Mouse (Mus musculus): ENCODE data around the gene Fam213b.

The Fam213b gene

DNA sequence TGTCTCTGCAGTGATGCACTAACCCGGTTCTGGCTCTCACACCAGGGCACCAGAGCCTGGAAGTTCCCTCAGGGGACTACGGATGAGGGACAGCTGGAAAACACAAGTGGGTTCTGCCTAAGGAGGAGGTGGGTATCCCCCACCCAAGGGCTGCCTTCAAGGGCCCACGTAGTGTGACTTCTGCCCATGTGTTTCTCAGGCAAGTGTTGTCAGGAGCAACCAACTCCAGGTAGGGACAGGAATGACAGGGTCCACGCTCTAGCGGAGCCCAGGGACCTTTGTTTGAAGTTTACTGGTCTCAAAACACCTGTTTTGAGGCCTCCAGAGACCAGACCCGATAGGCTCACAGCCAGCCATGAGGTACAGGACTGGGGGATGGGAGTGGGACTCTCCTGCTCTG is 25.7 kb downstream of the Fam213b start:
- no peak for DNase-seq

DNA sequence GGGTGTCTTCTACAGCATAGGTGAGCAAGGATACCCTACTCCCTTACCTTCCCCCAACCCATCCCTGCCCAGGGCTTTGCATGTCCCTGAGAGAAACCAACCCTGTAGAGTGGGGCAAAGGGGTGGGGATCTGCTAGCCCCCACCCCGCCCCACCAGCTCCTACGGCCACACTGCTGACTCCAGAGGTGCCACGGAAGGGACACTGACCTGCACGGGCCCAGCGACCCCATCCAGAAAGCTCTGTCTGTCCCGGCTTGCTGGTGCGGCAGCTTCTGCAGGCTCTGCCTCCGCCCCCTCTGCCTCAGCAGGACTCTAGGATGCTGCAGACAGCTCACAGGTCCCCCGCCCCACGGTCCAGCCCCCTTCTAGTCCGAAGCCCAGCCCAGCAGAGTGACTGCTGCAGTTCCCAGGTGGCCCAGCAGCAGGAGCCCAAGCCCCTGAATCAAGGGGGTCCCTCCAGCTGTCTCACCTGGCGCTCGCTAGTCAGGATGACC is 27.1 kb downstream of the Fam213b start:
- DNase-seq = no peak

DNA sequence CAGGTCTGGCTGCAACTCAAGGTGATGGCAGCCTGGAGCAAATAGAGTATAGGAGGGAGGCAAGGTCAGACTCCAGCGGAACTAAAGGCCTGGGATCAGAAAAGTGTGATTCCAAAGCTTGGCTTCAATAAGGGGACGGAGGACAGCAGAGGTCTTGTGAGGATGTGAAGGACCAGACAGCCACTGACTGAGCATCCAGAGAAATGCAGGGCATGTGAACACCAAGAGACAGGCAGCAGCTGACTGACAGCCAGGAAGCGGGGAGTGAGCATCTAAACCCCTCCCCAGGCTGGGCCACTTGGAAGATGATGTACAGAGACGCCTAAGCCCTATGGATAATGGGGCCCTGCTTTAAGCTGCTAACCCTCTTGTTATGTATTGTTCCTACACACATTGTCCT is 28.2 kb downstream of the Fam213b start:
- no peak for DNase-seq

DNA sequence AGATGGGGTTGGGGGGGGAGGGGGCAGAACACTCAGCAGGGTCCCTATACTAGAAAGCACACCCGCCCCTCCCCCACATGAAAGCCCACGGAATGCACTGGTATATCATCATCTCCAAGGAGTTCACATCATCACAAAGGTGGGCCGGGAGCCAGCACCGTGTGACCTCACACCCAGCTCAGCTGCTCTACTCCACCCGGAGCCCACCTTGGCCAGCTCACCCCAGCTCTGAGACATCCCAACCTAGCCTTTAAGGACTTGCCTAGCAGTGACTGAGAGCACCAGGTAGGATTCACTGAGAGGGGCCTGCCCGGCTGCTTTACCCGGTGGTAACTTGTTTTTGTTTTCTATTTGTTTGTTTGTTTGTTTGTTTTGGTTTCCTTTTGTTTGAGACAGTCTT is 29.5 kb downstream of the Fam213b start, which contains the start of gene Mmel1:
Gene Mmel1, plus strand, starts transcription at position 146 of the 400 bp plus-strand sequence.
- DNase-seq = no peak

DNA sequence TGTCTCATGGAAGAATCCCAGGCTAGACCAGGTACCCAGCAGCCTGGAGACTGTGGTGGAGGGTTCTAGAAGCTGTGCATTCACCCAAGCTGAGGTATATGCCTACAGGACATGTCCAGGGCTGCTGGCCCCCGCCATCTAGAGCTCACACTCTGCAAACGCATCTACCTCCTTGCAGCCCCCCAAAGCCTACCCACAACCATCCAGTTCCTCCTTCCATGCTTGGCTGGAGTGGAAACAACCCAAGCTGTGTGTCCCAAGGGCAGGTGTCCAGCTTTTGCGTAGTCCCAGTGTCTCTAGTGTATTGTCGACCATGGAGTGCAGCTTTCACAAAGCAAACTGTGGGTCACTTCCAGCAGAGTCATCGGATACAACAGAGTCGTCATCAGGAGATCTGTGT is 31.7 kb downstream of the Fam213b start:
- no peak for DNase-seq

DNA sequence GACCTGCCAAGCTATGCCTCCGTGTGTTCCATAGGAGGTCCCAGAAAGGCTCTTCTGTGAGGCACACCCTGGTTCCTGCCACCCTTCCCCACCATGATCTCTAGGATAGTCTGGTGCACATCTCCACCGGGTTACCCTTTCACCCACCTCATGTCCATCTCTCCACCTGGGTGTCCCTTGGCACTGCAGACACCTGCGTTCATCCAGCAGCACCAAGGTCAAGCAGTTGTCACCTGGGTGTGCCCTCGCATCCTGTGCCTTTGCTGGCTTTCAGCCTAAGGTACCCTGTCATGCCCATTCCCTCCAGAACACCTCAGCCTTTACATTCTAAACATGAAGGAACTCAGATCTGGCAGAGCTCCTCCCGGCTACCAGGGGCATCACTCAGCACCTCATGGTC is 32.5 kb downstream of the Fam213b start:
- no peak for DNase-seq

DNA sequence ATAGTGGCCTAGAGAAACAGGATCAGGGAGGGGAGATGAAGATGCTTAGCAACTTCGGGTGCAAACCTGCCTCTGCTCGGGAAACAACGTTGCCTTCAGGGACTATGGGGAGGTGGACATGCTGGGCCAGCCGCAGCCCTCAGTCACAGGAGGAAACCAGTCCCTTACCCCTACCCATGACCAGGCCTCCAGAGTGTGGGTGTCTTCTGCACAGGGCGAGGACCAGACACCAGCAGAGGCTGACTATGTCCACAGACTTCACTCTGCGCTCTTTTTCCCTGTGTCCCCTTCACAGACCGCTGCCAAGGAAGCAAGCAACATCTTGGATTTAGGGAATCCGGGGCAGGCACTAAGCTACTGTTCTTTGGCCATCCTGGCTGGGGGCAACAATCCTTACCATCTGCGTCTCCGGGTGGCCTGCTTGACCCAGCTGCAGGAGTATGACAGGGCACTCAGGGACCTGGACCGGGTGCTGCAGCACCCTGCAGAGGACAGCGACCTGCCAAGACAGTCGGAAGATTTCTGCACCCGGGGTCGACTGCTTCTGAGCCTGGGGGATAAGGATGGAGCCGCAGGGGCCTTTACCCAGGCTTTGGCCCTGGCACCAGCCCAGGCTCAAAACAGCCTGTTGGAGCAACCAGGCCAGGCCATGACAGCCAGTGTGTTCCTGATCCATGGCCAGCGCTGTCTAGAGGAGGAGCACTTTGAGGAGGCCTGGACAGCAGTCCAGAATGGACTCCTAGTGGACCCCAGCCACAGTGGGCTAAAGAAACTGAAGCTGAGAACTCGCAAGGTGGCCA is 33.8 kb downstream of the Fam213b start:
- DNase-seq = no peak

DNA sequence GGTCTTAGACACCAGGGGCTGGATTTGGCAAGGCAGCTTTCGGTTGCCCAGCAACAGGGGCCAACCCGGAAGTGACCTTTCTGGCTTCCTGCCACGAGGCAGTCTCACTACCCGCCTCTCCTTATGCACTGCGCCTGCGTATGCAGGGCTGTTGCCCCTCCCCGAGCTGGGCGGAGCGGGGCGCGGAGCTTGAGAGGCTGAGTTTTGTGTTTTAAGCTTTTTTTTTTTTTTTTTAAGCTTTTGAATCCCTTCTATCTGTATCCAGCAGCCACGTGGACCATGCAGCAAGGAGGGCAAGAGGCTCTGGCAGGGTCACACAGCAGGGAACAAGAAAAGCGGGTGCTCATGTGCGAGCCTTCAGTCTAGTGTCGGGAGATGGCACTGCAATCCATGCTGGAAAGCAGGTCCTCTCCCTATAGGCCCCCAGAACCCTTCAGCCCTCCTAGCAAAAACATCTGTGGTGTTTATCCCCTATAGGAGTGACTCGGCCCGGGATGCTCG is 34.6 kb downstream of the Fam213b start:
- peak; percentile 92 for DNase-seq

DNA sequence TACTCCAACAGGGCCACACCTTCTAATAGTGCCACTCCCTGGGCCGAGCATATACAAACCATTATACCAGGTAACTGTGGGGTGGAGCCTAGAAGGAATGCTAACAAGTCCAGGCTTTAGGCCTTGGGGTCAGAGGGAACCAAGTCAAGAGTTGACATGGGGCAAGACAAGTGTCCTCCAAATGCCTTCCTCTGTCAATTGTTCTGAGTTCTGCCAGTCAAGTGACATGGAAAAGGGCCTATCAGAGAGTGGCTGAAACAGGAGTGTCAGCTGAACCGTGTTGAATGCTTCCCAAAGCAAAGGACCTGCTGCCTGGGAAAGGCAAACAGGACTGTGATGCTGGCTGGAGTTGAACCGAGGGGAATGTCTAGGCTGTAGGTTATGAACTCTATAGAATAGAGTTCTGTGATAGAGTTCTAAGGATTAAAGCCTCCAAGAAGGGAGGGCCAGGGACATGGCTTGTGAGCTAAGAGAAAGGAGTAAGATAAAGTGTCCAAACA is 35.4 kb downstream of the Fam213b start:
- no peak for DNase-seq

DNA sequence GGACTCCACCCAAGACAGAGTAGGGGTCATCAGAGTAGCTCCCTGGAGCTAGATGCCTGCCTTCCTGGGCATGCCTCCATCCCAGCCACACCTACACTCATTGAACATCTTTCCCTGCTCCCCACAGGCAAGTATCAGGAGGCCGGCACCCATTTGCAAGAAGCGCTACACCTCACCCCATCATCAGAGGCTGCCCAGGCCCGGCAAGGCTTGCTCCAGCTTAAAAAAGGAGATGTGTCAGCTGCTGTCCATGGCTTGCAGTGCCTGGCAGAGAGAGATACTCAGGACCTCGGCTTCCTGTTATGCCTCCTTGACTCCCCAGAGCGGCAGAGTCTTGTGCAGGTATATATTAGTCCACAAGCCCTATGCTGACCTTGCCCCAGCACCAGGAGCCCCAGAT is 37.0 kb downstream of the Fam213b start:
- no peak for DNase-seq

DNA sequence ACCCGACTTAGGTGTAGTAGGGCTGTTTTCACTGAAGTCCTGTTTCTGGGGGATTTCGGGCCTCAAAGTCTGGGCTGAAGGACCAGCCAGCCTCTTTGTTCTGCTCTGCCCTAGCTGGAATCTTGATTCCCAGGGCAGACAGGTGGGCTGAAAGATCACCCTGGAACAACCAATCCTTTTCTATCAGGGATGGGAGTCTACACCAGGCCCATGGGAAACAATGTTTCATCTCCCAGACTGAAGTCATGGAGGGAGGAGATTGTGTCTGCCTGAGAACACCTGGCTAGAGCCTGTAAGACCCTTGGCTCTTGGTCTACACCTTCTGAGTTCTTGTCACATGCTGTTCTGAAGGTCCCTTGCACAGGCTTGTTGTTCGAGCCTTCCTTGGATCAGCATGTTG is 40.3 kb downstream of the Fam213b start:
- no peak for DNase-seq

DNA sequence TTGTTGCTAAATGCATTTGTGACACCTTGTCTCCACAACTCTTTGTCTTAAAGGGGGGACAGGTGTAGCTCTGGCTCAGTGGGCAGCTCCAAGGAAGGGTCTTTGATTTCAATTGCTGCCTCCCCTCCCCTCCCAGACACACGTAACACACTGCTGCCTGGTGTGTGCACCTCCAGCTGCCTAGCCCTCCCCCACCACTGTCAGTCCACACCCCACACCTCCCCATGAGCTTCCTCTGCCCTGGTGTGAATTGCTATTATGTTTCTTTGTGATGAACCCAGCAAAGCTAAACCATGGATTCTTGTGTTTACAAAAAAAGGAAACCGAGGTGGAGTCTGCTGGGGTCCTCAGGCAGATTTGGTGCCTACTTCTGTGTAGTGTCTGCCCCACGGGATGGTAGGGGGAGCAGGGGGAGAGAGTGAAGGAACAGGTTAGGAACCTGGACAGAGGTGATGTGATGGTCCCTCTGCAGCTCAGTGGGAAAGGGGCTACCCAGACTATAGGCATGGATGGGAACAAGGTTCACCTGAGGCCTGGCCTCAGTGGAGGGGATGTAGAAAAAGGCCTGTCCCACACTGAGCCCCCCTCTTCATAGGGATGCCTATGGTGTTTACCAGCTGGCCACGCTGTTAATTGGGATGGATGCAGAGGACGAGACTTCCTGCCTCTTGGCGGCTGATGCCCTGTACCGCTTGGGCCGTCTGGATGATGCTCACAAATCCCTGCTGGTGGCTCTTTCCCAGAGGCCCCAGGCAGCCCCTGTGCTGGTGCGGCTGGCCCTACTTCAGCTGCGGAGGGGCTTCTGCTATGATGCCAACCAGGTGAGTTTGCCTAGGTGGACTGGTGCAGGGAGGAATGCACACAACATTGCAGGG is 41.3 kb downstream of the Fam213b start:
- DNase-seq = no peak

DNA sequence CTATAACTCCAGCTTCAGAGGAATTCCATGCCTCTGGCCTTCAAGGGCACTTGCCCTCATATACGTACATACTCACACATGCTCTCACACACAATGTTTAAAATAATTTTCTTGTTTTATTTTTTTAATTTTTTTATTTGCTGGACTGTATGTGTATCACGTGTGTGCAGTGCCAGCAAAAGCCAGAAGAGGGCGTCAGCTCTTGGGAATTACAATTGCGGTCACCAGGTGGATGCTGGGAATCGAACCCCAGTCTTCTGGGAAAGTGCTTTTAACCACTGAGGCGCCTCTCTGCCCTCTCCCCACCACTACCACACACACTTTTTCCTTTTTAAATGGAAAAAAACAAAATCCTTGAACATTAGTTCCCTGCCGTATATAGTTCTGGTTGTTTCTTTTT is 42.1 kb downstream of the Fam213b start:
- no peak for DNase-seq

DNA sequence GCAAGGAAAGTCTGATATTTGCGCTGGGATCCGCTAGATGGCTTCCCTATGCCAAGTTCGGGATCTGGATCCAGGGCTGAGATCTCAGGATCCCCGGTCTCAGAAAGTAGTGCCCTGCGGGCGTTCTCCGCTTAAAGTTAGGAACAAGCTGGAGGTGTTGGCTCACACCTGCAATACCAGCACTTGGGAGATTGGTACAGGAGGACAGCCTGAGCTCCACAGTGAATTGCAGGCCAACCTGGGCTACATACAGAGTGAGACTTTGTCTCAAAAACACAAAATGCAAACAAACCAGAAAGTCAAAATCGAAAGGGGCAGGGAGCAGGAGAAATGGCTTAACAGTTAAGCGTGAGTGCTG is 42.5 kb downstream of the Fam213b start:
- DNase-seq = no peak

DNA sequence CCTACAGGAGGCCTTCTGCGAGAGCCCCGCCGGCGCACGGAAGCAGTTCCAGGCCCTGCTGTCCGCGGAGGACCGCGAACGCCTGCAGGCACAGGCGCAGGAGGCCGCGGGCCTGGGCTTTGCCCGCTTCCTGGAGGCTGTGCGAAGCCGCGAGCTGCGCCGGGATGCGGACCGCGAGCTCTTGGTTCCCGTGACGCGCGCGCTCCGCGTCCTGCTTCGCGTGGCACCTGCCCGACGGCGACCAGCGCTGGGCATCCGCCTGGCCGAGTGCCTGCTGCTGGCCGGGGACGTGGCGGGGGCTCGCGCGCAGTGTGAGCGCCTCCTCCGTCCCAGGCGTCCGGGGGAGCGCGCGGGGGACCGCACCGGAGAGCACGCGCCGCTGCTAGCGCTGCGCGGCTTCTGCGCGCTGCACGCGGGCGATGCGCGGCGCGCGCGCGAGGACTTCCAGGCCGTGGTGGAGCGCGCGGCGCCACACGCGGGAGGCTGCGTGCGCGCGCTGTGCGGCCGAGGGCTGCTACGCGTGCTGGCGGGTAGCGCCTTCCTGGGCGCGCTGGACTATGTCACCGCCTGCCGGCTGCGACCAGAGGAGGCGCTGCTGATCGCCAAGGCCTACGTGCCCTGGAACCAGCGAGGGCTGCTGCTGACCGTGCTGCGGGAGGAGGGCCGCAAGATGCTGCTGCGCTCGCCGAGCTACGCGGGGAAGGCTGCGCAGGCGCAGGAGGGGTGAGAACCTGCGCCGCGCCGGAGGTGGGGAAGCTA is 43.0 kb downstream of the Fam213b start:
- DNase-seq = peak; percentile 69

DNA sequence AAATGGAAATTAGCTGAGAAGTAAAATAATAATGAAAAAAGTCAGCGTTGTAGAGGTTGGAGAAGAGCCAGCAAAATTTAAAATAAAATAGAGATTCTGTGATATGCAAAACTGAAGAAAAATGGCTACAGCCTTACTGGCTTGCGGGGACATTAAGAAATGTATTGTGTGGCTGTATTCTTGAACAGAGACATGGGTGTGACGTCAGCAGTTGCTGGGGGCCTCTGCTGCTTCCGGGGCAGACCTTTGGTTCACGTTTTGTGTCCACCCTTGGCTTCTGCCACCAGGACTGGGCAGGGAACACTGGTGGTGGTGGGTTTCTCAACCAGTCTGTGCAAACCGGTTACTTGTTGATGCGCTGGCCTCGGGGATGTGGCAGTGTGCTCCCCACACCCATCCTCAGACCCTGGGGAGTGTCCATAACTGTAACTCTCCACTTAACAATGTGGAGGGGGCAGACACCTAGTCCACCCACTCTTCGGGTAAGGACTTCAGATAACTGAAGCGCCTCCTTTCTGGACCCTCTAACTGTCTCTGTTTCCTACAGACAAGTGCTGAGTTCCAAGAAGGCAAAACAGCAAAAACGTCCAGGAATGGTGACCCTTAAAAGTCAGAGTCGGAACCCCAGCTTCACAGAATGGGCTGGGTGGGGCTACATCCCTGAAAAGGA is 44.1 kb downstream of the Fam213b start:
- DNase-seq = no peak

DNA sequence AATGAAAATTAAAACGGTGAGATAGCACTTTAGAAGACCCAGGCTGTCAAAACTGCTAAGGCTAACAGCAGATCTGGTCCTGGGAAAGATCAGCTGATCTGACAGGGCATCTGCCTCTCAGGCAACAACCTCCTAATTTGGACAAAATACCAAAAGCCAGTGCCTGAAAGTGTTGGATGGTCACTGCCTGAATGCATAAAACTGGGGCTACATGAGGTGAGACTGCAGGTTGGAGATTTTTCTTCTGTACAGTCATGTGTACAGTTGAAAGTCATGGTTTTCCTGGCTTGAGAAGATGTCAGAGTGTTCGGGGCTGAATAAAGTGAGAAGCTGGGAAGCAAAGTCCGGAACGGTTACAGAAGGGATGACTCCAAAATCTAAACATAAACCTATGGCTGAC is 45.1 kb downstream of the Fam213b start:
- no peak for DNase-seq

DNA sequence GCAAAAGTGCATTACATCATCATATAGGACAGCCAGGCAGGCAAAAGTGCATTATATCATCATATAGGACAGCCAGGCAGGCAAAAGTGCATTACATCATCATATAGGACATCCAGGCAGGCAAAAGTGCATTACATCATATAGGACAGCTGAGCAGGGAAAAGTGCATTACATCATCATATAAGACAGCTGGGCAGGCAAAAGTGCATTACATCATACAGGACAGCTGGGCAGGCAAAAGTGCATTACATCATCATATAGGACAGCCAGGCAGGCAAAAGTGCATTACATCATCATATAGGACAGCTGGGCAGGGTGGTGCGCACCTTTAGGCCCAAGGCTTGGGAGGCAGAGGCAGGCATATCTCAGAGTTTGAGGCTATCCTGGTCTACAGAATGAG is 46.2 kb downstream of the Fam213b start:
- DNase-seq = no peak

Measured in kidney, adult 18-20 months (tissue).